Mouse (Mus musculus): ENCODE results near the gene Alcam.

DNA sequence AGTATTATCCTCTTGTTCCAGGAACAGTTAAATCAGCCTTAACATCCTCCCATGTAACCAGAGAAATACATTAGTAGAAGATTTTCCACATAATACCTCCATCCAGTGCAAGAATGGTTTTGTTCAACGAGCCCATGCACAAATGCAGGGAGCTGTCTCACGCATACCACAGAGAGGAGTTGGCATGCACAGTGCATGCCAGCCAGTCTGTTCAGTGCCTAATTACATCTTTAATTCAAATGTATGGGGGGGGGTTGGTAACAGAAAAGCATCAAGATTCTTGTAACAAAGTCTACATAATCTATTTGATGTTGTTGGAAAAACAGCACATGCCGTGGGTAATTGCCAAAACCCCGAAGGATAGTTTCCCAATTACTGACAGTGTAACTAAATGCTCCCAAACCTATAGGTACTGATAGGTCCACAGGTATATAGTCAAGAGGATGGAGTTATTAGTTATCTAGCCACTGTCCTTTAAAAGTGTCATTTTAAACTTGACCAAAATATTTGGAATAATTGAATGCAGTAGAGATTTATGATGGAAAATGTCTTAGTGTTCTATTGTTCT, 89.8 kb downstream of the Alcam start:
- TF ChIP-seq CTCF (IDR thresholded peaks at IDR 0.05) (no peak), EP300 (IDR thresholded peaks at IDR 0.05) (no peak)

Data from lung, postnatal 0 days (tissue).